Mouse (Mus musculus) spleen, postnatal 36 days (tissue): ENCODE data around the gene Zmat5.

Experiments
- DNase-seq, 2 experiments: peaks; one replicate each; pipeline ENCODE4 v3.0.0; 2022; ENCODE audit warnings: low spot score in 2 of 2, mixed read lengths in 1 of 2

Zmat5 gene

GRCm38 (mm10) chr11:4704072-4704964, at the start of gene Zmat5, which contains the start of gene Uqcr10:
Gene Zmat5, plus strand, starts transcription at chr11:4704678.
Gene Uqcr10, minus strand, starts transcription at chr11:4704342.
- peak; percentile 91 to 94 for DNase-seq

- DNase-seq, result no peak
These were observed 44.7 kb upstream of the Zmat5 start for GRCm38 (mm10) chr11:4659818-4660217.

GRCm38 (mm10) chr11:4660309-4661025, 44.0 kb upstream of the Zmat5 start:
- DNase-seq, result no peak

- DNase-seq, result no peak
These were observed 43.2 kb upstream of the Zmat5 start for GRCm38 (mm10) chr11:4661324-4661723.

DNA sequence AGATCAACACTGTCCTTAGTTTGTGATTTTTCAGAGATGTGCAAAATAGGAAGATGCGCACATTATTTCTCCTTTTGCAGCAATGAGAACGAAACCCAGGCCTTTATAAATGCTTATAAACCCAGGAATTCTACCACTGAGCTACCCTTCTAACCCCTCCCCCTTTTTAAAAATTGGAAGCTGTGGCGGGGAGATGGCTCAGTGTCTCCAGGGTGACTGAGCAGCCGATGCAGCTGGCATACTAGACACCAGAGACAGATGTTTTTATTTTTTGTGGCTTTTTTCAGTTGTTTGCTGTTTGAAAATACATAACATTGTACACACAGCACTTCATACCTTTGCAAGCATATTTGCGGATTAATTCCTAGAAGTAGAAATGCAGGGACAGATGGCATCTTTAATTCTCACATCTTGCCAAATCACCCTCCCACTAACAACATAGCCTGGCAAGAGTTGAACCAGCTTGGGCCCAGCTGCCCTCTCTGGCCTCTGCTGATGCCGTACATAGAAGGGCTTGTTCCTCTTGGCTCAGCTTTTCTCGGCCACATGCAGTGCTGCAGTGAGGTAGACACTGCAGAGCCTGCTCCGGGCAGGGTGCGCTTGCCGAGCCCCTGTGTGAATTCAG, 42.5 kb upstream of the Zmat5 start:
- no peak for DNase-seq

- no peak for DNase-seq
These were observed 42.0 kb upstream of the Zmat5 start for GRCm38 (mm10) chr11:4662496-4662878.

DNA sequence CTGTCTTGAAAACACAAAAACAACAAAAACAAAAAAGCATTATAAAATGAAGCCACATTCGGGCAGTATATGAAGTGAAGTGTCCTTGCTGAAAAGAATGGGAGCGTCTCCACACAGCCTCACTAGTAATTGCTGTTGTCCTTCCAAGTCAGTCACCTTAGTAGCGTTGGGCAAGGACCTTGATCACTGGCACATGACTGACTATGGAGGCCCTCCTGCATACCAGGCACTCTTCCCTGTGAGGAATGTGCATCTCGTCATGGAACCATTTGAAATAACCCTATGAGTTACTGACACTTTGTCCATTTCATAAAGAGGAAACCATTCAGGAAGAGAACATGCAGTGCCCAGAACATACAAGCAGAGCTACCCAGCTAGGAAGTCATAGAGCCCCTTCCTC, 32.7 kb upstream of the Zmat5 start:
- no peak for DNase-seq

- no peak for DNase-seq
These were observed 29.9 kb upstream of the Zmat5 start for GRCm38 (mm10) chr11:4674593-4674992.

- DNase-seq, result no peak
These were observed 29.3 kb upstream of the Zmat5 start for GRCm38 (mm10) chr11:4675126-4675562.

- DNase-seq, result no peak
These were observed 28.8 kb upstream of the Zmat5 start for GRCm38 (mm10) chr11:4675693-4676092.

DNA sequence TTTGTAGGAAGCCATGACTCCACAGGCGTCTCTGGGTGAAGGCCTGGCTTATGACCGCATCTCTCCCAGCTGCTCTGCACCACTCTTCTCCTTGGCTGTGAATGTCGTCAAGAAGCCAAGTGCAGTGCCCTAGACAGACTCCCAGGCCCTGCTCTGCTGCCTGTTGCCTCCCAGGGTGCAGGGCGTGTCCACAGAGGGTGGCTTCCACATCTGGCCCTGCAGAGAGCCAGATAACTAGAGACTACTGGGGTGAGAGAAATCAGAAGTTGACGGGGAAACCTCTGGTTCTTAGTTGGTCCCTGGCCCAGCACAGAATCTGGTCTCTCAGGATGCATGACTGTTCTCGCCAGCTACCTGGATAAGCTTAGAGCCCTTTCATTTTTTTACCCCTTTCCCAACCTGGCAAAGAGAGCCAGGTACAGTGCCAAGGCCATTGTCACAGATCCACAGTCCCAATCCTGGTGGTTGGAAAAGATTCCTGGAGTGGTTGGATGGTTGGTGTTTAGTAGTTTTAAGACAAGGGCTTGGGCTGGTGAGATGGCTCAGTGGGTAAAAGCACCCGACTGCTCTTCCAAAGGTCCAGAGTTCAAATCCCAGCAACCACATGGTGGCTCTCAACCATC, 27.1 kb upstream of the Zmat5 start:
- peak; percentile 35 to 51 for DNase-seq

DNA sequence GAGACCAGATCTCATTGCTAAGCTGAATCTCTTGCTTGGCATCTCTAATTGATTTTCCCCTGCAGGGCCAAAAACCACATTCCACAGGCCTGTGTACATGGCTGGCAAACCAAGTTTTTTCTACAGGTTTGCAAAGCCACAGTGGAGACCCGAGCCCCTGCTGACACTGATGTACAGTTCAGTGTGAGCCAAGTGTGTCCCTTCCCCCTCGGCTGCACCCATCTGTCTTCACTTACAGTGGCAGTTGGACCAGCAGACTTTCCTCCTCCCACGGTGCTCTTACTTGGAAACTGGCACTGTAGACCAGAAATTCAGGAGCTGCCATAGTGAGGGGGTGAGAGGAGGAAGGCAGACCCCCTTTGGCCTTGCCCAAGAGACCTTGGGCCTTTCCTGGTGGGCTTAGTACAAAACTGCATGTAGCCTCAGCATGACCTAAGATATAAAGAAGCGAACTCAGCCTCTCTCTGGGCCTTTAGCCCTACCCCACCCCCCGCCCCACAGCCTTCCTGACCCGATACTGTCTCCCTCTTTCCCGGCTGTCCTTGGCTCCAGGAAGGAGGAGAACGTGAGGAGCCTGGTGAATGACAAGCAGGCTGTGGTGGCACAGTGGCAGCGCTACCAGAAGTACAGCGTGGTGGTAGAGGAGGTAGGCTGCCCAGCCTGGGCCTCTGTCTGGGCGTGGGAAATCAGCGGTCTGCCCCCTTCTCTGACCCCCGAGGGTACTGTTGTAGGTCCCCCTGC, 25.6 kb upstream of the Zmat5 start:
- DNase-seq, result no peak

DNA sequence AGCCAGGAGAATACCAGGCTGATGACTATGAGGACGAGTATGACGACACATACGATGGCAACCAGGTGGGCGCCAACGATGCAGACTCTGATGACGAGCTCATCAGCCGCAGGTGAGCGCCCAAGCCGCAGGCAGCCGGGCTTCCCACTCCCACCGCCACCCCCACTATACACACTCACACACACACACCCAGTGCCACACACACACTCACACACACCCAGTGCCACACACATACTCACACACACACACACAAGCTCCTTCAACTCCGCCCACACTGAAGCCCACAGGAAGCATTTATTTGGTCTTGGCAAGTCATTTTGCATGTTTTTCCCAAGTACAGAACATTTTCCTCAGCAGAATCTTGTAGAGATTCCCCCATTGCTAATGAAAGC, 25.0 kb upstream of the Zmat5 start:
- DNase-seq, result no peak

- no peak for DNase-seq
These were observed 24.4 kb upstream of the Zmat5 start for GRCm38 (mm10) chr11:4680126-4680525.

GRCm38 (mm10) chr11:4683516-4683915, 21.0 kb upstream of the Zmat5 start:
- DNase-seq, result no peak

DNA sequence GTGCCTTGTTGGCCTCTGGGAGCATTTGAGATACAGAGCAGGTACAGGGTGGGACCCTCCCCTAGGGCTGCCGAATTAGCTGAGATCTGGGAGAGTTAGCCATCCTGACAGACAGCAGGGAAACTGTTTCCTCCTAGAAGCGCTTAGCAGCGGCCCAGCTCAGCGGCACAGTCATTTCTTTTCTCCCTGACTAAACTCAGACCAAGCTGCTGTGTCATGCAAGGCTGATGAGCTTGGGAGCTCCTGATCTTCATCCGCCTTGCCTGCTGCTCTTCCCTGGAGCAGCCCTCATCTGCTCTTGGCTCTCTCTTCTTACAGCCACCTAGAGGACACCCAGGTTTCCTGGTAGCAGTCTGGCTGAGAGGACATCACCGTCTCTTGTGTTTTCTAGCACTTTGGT, 20.3 kb upstream of the Zmat5 start:
- no peak for DNase-seq

- DNase-seq, result no peak
These were observed 19.4 kb upstream of the Zmat5 start for GRCm38 (mm10) chr11:4685071-4685470.

GRCm38 (mm10) chr11:4685510-4685909, 19.0 kb upstream of the Zmat5 start:
- DNase-seq, result no peak

GRCm38 (mm10) chr11:4687027-4687426, 17.5 kb upstream of the Zmat5 start:
- no peak for DNase-seq

- DNase-seq, result no peak
These were observed 16.6 kb upstream of the Zmat5 start for GRCm38 (mm10) chr11:4687874-4688273.
